Mouse (Mus musculus): Measurements from ENCODE around the gene Phf21a. TPM values are rescaled to one million over a fixed set of nuclear protein-coding genes. Genes with fewer than 3 reads are reported as not detected.

Phf21a gene
- total RNA-seq, 2 experiments from 2014 or later, result 32.6 to 33.6 TPM

GRCm38 (mm10) chr2:92375099-92375623, 282.2 kb downstream of the Phf21a start:
- intact Hi-C loops (cut with DNase I), result loop anchor here (2.0 kb wide), 1 partner anchor 62 kb away; no protein-coding TSS in a partner anchor
- peak; percentile 95 for DNase-seq

- intact Hi-C loops (cut with DNase I), result loop anchor here (2.0 kb wide), 1 partner anchor 61 kb away; no protein-coding TSS in a partner anchor
- DNase-seq, result no peak
Measured at GRCm38 (mm10) chr2:92375788-92376187, 282.9 kb downstream of the Phf21a start.

GRCm38 (mm10) chr2:92376300-92376699, 283.4 kb downstream of the Phf21a start:
- intact Hi-C loops (cut with DNase I), result no loop called here
- no peak for DNase-seq

DNA sequence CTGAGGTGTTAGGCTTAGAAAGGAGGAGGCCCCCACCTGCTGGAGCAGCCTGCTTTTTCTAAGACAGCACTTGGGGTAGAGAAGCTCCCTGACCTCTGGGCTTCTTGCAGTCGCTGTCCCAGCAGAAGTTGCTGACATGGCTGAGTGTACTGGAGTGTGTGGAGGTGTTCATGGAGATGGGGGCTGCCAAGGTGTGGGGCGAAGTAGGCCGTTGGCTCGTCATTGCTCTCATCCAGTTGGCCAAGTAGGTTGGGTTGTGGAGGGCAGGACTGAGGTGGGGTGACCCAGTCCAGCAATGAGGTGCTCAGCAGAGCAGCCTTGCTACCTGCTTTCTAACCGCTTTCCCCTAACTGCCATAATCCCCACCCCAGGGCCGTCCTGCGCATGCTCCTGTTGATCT, 284.4 kb downstream of the Phf21a start:
- no peak for DNase-seq
- intact Hi-C loops (cut with DNase I), result no loop called here

DNA sequence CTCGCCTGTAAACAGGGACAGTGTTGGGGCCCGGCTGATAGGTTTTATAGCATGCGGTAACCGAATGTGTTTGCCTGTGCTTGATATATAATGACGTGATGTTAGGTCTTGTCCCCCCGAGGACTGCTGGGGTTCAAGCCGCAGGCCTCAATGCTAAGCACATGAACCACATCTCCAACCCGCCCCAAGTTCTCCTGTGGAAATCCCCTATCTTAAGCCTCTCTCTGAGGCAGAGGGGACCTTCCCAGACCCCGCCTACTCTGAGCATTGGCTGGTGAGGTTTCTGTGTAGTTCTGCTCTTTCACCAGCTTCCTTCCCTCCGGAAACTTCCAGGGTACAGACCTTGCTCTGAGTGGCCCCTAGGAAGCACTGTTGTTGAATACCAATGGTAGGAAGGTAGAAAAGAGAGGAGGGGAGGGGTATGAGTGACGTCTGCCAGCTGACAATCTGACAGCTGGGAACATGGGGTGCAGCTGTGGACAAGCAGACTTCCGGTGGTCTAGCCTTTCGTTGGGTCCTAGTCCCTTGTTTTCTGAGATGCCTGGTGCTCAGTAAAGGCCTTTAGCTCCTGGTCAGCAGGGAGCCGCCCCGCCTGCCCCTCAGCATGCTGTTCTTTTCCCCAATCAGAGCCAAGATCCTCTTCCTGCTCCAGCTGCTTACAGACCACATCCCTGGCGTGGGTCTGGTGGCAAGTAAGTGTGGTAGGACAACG, 287.0 kb downstream of the Phf21a start:
- no peak for DNase-seq
- intact Hi-C loops (cut with DNase I), result no loop called here

GRCm38 (mm10) chr2:92380495-92381050, 287.7 kb downstream of the Phf21a start:
- intact Hi-C loops (cut with DNase I), result no loop called here
- no peak for DNase-seq

DNA sequence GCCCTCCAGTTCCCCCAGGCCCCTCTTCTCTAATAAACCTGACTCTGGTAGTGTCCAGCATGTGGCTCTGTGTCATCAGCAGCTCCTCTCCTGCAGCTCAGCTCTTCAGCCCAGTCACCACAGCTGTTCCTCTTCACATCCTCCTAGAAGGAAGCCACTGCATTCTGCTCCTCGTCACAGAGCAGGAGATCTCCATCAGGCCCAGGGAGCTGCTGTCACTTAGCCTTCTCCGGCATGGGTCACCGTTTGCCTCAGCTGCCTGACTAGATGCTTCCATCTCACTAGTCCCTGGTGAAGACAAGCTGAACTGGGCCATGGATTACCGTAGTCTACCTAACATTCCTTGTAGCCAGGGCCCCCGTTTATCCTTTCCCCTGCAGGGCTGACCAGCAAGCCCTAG, 288.2 kb downstream of the Phf21a start:
- no peak for DNase-seq
- intact Hi-C loops (cut with DNase I), result no loop called here

GRCm38 (mm10) chr2:92381901-92382588, 289.1 kb downstream of the Phf21a start, which contains the start of gene 1700029I15Rik:
1700029I15Rik (plus strand) TSS chr2:92382538.
- intact Hi-C loops (cut with DNase I), result no loop called here
- no peak for DNase-seq

- intact Hi-C loops (cut with DNase I), result no loop called here
- no peak for DNase-seq
Measured at GRCm38 (mm10) chr2:92382759-92383158, 289.8 kb downstream of the Phf21a start.

GRCm38 (mm10) chr2:92384101-92384500, 291.2 kb downstream of the Phf21a start:
- DNase-seq, result no peak
- intact Hi-C loops (cut with DNase I), result no loop called here

- intact Hi-C loops (cut with DNase I), result no loop called here
- DNase-seq, result no peak
Measured at GRCm38 (mm10) chr2:92385113-92386051, 292.5 kb downstream of the Phf21a start.

DNA sequence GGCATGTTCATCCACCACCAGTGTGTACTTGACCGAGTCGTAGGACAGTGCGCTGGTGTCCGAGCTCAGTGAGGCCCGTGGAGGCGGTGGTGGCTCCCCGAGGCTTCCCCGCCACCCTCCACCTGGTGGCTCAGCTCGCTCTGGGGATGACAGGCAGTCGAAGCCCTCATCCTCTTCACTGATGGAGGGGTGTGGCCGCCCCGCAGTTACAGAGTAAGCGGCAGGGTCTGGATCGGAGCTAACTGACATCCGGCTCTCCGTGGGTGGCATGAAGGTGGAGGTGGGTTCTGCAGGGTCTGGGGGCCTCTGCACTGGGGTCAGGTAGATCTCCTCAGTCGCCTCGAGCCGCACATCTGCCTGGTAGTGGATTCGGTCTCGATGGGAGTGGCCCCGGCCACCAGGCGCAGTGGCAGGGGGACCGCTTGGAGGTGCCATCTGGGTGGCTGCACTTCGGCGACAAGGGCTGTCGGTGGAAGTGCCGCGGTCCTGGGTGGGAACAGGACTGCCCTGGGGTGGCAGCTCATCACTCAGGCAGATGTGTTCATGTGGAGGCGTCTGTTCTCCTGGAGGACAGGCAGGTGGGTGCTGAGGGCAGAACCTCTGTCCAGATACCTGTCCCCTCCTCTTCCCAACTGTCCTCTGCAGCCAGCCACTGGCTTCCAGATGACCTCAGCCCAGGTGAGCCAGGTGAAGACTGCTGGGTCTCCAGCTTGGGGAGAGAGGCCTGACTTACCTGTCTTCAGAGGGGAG, 294.1 kb downstream of the Phf21a start:
- no peak for DNase-seq
- intact Hi-C loops (cut with DNase I), result no loop called here

GRCm38 (mm10) chr2:92387646-92388045, 294.7 kb downstream of the Phf21a start:
- intact Hi-C loops (cut with DNase I), result no loop called here
- no peak for DNase-seq

GRCm38 (mm10) chr2:92388081-92388517, 295.2 kb downstream of the Phf21a start:
- intact Hi-C loops (cut with DNase I), result no loop called here
- DNase-seq, result no peak

DNA sequence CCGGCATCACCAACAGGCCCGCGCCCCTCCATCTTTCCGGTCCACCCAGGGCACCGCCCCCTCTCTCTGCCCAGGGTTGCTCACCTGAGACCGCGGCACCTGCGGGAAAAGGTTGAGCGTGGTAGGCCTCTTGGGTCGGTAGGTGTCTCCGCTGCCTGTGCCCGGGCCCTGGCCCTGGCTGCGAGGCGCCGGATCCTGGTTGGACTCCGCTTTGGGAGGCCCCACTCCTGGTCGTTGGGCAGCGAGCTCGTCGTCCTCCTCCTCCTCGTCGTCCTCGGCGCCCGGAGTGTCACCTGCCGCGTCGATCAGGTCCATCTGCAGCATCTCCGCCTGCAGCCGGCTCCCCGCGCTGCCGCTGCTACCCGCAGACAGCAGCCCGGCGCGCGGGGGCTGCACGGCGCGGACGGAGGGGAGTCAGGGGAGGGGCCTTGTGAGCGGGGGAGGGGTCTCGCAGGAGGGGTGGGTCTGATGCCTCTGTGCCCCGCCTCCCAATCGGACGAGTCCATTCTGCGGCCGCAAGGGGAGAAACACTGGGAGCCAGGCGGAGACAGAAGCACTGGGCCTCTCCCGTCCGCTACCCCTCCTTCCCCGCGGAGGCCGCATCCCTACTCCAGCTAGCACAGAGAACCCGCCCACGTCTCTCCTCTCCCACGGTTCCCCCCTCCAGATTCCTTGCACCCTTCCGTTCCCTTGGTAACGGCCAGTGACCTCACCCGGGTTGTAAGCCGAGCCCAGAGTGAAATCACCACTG, 296.1 kb downstream of the Phf21a start:
- intact Hi-C loops (cut with DNase I), result no loop called here
- peak; percentile 80 for DNase-seq

DNA sequence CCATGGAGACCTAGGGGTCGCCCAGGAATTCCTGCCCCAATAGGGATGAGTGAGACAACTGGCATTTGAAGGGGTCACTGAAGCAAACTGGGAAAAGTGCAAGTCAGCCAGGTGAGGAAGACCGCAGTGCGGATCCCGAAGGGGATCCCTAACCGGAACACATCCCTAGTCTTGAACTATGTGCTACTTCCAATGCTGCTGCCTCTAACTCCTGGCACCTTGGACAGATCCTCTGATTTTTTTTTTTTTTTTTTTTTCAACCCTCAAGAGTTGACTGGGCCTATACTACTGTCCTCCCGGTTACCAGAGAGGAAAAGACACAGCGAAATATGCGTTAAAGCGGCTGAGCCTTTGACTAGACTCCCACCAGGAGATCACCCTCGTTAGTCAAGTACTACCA, 296.7 kb downstream of the Phf21a start:
- intact Hi-C loops (cut with DNase I), result no loop called here
- DNase-seq, result no peak

GRCm38 (mm10) chr2:92390206-92390930, 297.5 kb downstream of the Phf21a start:
- intact Hi-C loops (cut with DNase I), result no loop called here
- DNase-seq, result peak; percentile 38 to 43

DNA sequence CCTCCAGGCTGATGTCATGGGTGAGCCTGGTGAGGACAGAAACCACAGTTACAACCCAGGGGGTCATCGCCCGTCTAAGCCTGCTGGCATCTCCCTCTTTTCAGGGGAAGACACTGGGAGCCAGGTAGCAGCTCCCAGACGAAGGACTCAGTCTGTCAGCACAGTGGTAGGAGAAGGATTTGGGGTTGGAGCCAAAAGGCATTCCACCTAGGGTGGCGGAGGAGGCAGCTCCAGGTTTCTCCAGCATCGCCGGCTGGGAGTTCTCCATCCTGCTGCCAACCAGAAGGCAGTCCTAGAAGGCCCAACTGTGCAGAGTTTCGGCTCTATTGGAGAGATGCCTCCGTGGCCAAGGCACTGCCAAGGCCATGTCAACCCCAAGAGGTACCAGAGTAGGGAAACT, 298.2 kb downstream of the Phf21a start:
- no peak for DNase-seq
- intact Hi-C loops (cut with DNase I), result no loop called here
